Mouse (Mus musculus): ENCODE results near the gene Rbp2. TPM values are rescaled to one million over a fixed set of nuclear protein-coding genes. Genes with fewer than 3 reads are reported as not detected.

Rbp2 gene
- polyA plus RNA-seq, 1 experiment: 0.51 TPM

DNA sequence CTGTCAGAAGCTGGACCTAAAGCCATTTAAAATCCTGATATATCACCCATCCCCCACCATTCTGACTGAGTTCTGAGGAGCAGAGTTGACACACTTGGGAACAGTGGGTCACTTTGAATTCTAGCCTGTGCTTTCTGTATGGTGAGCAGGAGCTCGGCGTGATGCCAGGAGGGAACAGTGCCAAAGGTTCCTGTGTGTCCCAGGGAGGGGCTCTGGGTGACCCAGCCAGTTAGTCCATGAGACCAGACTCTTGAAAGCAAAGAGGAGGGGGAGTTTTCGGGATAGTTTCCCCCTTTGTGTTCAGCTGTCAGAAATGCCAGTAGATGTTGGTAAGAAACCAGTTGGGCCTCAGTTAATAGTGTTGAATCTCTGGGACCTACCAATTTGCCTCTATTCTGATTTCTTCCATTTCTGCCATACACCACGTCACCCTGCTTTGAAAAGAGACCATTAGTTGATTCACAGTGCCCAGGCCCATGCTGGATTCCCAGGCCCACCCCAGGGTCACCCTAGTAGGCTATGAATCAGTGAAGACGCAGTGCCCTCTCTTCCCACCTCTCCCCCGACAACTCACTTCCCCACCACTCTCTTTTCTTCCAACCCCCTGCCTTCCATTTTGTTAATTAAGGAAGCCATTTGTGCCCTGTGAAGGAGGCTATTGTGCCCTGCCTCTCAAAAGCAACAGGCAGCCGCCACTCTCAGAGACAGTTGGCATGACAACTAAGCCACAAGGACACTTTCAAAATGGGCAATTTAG is 39.0 kb downstream of the Rbp2 start:
- DNase-seq (ENCODE audit: low spot score): no peak

DNA sequence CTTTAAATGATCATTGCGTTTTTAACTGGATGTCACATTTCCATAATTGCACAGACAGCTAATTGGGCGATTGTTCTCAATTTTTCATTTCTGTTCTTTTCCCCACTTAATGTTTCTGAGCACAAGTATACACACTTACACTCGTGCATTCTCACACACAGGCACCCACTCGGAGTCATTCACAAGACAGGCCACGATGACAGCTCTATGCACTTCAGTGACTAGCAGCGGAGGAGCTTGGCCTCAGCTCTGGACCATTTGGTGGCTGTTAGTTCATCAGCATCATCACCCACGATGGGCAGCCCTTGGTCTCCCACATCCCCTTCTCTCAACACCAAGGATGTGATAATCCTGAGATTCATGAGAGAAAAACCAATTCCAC is 39.6 kb downstream of the Rbp2 start:
- no peak for DNase-seq (ENCODE audit: low spot score)

DNA sequence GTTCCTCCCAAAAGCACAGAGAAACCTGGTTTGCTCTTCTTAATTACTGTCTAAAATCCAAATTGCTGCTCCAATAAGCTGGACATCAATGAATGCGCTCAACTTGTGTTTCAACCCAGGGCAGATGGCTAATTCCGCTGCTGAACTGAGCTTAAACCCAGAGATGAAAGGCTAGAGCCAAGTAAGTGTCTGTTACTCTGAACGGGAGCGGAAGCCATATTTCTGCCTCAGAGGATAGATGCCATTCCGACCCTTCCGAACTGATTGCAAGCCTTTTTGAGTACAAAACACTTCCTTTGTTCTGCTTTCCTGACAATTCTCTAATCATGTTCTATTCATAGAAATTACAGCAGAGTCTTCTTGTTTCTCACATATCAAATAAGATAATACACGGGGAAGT is 41.3 kb downstream of the Rbp2 start:
- no peak for DNase-seq (ENCODE audit: low spot score)

DNA sequence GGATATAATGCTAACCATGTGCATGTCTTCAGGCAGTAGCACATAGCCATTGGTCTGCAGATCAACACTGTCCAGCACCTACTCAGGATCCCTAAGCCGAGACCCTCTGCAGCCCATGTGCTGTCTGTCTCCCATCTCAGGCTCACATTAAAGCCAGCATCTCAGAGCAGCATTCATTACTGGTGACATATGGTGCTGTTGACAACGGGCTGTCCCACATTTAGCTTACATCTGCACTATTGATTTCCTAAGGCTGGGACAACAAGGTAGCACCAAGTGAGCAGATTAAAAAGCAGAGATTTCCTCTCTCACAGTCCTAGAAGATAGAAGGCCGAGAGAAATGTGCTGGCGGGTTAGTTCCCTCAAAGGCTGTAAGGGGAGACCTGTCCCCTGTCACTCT is 43.9 kb downstream of the Rbp2 start:
- no peak for DNase-seq (ENCODE audit: low spot score)

DNA sequence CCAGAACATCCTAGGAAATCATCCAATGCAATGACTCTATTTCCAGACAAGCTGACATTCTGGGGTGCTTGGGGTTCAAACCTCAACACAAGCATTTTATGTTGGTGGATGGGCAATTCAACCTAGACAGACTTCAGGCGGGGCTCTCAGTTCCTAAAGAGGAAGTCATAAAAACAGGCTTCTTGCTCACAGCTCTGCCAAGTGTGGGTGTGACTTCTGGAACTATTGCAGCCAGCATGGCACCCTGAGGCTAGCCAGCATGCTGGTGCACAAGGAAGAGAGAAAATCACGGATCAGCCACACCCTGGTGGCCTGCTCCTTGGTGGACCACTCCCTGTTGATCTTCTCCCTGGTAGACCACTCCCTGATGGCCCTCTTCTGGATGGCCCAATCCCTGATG is 45.1 kb downstream of the Rbp2 start:
- DNase-seq (ENCODE audit: low spot score): no peak

DNA sequence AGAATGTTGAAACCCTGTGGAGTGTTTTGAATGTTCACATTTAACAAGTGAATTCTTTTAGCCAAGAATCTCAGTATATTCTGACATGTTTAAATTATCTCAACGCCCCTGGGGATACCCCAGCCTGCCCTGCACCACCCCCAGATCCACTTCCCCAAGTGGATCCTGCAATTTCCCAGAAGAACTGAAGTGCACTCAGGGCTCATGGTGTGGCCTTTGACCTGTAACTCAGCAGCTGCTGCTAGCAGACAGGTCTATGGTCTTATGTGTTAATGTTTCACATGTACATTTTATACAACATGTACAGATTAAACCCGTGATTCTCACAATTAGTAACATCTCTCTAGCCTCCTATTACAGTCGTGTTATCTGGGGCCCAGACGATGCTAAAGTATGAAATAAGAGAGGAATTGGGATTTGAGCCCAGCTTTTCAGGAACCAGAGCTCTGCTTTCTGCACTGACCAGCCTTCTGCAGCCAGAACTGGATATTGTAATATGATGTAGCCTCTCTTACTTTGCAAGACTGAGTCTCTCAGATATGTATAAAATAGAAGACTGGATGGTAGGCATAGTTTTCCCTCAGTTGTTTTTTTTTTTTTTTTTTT is 48.9 kb downstream of the Rbp2 start:
- DNase-seq (ENCODE audit: low spot score): no peak

DNA sequence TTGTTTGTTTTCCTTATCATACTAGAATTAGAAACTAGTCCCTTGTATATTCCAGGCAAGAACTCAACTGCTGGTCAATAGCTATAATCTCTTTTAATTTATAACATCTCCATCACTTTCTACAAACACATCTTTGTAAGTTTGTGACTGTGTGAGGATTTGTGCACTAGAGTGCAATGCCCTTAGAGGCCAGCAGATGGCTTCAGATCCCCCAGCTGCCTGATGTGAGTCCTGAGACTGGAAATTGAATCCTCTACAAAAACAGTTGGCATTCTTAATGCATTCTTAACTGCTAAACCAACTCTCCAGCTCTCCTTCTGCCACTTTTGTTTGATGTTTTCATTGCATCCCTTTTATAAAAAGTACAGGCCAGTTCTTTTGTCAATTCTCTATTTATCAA is 49.8 kb downstream of the Rbp2 start:
- DNase-seq (ENCODE audit: low spot score): no peak

DNA sequence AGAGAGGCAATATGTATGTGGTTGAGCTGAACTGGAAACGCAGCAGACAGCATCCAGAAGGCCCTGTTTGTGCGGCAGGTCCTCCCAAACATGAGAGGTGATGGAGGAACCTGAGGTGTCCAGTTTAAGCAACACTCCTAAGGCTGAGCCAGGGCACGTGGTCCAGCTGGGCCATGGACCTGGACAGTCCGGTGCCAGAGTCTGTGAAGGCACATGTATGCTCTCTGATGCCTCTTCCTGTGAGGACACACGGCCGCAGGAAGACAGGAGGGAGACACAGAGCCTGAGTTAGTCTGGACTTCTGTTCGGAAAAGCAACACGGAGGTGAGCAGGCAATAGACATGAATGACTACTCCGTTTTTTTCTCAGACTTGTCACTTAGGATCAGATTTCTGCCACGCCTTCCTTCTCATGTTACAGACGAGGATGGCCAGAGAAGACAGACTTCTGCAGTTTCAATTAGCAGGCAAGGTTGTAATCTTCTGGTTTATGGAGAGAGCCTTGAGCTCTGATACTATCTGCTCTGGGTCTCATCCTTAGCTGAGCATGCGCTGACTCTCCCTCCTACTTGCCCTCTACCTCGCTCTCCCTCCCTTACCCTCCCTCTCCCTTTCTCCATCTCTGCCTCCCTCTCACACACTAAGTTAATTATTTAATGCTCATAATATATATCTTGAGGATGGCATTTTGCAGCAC is 52.2 kb downstream of the Rbp2 start:
- DNase-seq (ENCODE audit: low spot score): no peak

DNA sequence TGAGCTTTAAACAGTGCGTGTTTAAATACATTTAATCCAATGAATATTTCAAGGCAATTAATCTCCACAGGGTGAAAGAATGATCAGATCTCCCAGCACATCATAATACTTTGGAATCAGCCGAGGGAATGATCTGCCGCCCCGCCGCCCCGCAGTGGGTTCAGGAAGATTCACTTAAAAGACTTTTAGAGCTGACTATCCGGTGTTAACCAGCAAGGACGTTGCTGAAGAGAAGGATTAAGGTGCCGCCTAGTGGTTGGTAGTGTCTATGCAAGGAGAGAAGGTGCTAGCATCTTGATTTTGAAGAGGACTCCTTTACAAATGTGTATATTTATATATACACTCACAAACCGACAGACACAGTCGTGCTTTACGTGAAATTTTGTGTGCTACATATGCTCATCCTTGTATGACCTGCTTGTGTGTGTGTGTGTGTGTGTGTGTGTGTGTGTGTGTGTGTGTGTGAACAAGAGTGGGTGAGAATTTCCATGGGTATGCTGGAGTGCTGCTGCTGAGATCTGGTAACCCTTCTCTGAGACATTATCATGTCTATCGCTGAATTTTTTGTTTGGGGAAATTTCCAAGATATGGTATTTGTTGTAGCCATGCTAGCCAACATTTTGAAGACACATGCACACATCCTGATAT is 52.9 kb downstream of the Rbp2 start:
- DNase-seq (ENCODE audit: low spot score): no peak

DNA sequence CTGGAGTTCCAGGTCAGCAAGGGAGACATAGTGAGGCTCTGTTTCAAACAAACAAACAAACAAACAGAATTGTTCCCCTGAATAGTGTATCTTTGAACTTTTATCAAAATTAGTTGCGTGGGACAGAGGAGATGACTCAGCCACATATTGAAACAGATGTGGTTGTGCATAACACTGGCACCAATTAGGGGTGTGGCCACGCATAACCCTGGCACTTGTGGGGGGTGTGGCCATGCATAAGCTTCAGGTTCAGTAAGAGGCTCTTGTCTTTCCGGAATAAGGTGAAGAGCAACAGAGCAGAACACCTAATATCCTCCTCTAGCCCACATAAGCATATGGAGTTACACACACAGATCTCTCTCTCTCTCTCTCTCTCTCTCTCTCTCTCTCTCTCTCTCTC is 58.1 kb downstream of the Rbp2 start:
- DNase-seq (ENCODE audit: low spot score): no peak

Other genes with a start within 250 kb of the Rbp2 start
- 8.6 and 8.7 TPM in 2 replicates for gene Nmnat3, start 198.7 kb upstream of the Rbp2 start, polyA plus RNA-seq (2012; rRNA removed)
- gene Rbp1, start 63.2 kb upstream of the Rbp2 start, polyA plus RNA-seq (2012; rRNA removed): 70.6 and 71.2 TPM in 2 replicates
- 93.5 and 98.6 TPM in 2 replicates for gene Copb2, start 77.6 kb downstream of the Rbp2 start, polyA plus RNA-seq (2012; rRNA removed)
- gene Mrps22, start 115.5 kb downstream of the Rbp2 start, polyA plus RNA-seq (2012; rRNA removed): 20.7 and 25.4 TPM in 2 replicates